Mouse (Mus musculus): ENCODE data around the gene Hsf5. TPM values are rescaled to one million over a fixed set of nuclear protein-coding genes. Genes with fewer than 3 reads are reported as not detected.

Hsf5 gene
- polyA plus RNA-seq, 1 experiment from 2014 or later = 0.27 TPM

DNA sequence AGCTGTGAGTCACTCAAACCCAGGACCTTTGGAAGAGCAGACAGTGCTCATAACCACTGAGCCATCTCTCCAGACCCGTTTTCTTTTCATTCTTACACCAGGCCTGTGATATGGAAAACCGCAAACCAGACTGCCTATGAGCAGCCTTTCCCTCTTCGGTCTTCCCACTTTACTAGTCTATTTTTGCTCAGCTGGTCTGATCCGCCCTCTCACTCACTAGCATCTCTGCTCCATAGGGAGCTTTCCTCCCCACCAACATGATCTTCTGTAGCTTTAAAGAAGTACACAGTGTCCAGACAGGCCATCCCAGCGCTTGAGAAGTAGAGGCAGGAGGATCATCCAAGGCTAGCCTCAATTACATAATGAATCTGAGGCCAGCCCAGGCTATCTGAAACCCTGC is 92.0 kb downstream of the Hsf5 start:
- no peak overlapping the region for H3K4me2 ChIP-seq (ENCODE audit: low read depth, severe bottlenecking)
- peaks cover 8% of the 10 kb centered on the region; the same call in 1 of the 2 replicates for H3K4me1 ChIP-seq (ENCODE audit: control insufficient read depth, insufficient read depth, low read length)
- no peak for ATAC-seq (ENCODE audit: insufficient number of reproducible peaks, low FRiP score, low TSS enrichment, low read depth)

More for the DNA sequence above, 92.0 kb downstream of the Hsf5 start:
- Histone ChIP-seq H3K4me3 (ENCODE audit: low read depth, low read length) (no peak overlapping the region), H3K27me3 (ENCODE audit: control insufficient read depth, insufficient read depth, low read length) (no peaks in the 10 kb centered on the region), H3K36me3 (ENCODE audit: control insufficient read depth, insufficient read depth, low read length) (no peaks in the 10 kb centered on the region), H3K9ac (ENCODE audit: low read length) (no peak overlapping the region), H3K27ac (replicated peaks; ENCODE audit: low read depth, low read length) (no peak overlapping the region), H3K9me3 (ENCODE audit: control insufficient read depth, low read length) (no peaks in the 10 kb centered on the region)
- no peak for DNase-seq (ENCODE audit: low spot score)
- WGBS = 81% methylated on average over 5 of the region's 5 CpGs

Other genes starting within 250 kb of the Hsf5 start
- 14.3 and 14.5 TPM in 2 replicates for gene Rad51c, start 212.2 kb upstream of the Hsf5 start, polyA plus RNA-seq (2014; fragmentation: Nextera tagmentation; extraction: Ambion mirVana)
- gene Tex14, start 212.1 kb upstream of the Hsf5 start, polyA plus RNA-seq (2014; fragmentation: Nextera tagmentation; extraction: Ambion mirVana) = 0.13 and 0.60 TPM in 2 replicates
- gene Gm11492, start 50.5 kb upstream of the Hsf5 start, polyA plus RNA-seq (2014; fragmentation: Nextera tagmentation; extraction: Ambion mirVana) = not detected in 2 replicates
- 5.3 and 5.5 TPM in 2 replicates for gene Sept4, start 48.3 kb upstream of the Hsf5 start, polyA plus RNA-seq (2014; fragmentation: Nextera tagmentation; extraction: Ambion mirVana)
- 62.4 and 66.8 TPM in 2 replicates for gene Mtmr4, start 25.0 kb upstream of the Hsf5 start, polyA plus RNA-seq (2014; fragmentation: Nextera tagmentation; extraction: Ambion mirVana)
- gene Rnf43, start 45.6 kb downstream of the Hsf5 start, polyA plus RNA-seq (2014; fragmentation: Nextera tagmentation; extraction: Ambion mirVana) = 1.6 and 2.0 TPM in 2 replicates
- 184 TPM in 2 replicates for gene Supt4a, start 120.4 kb downstream of the Hsf5 start, polyA plus RNA-seq (2014; fragmentation: Nextera tagmentation; extraction: Ambion mirVana)
- gene Tspoap1, start 143.4 kb downstream of the Hsf5 start, polyA plus RNA-seq (2014; fragmentation: Nextera tagmentation; extraction: Ambion mirVana) = 1.7 and 2.4 TPM in 2 replicates
- 3.7 and 5.7 TPM in 2 replicates for gene Mpo, start 176.4 kb downstream of the Hsf5 start, polyA plus RNA-seq (2014; fragmentation: Nextera tagmentation; extraction: Ambion mirVana)
- not detected in 2 replicates for gene Lpo, start 211.1 kb downstream of the Hsf5 start, polyA plus RNA-seq (2014; fragmentation: Nextera tagmentation; extraction: Ambion mirVana)
- gene Mks1, start 236.1 kb downstream of the Hsf5 start, polyA plus RNA-seq (2014; fragmentation: Nextera tagmentation; extraction: Ambion mirVana) = 14.3 and 14.9 TPM in 2 replicates

Data from limb, embryonic 11.5 days (tissue).